Mouse (Mus musculus): ENCODE measurements at regions not wholly inside any gene's neighbourhood (a gene's known extent, or its start where the extent isn't known, plus 50 kb on each side); places are given as distances from the start of the nearest gene placed in this dataset.

GRCm38 (mm10) chr11:112976914-112977785 lies 195.1 kb downstream of the Sox9 start:
- DNase-seq (ENCODE audit: low spot score in 2 of 2): no peak

GRCm38 (mm10) chr11:112978884-112979283 lies 196.9 kb downstream of the Sox9 start:
- no peak for DNase-seq (ENCODE audit: low spot score in 2 of 2)

- no peak for DNase-seq (ENCODE audit: low spot score in 2 of 2)
Observed at GRCm38 (mm10) chr11:112979413-112979812, 197.4 kb downstream of the Sox9 start.

- no peak for DNase-seq (ENCODE audit: low spot score in 2 of 2)
Observed at GRCm38 (mm10) chr11:112982165-112982801, 200.3 kb downstream of the Sox9 start.

GRCm38 (mm10) chr11:112982802-112983591 lies 201.0 kb downstream of the Sox9 start:
- DNase-seq (ENCODE audit: low spot score in 2 of 2): no peak

- DNase-seq (ENCODE audit: low spot score in 2 of 2): no peak
Observed at GRCm38 (mm10) chr11:112986029-112986573, 204.1 kb downstream of the Sox9 start.

- no peak for DNase-seq (ENCODE audit: low spot score in 2 of 2)
Observed at GRCm38 (mm10) chr11:112987782-112988181, 205.8 kb downstream of the Sox9 start.

GRCm38 (mm10) chr11:112988900-112989299 lies 206.9 kb downstream of the Sox9 start:
- DNase-seq (ENCODE audit: low spot score in 2 of 2): no peak

- DNase-seq (ENCODE audit: low spot score in 2 of 2): no peak
Observed at GRCm38 (mm10) chr11:112989981-112990512, 208.0 kb downstream of the Sox9 start.

- no peak for DNase-seq (ENCODE audit: low spot score in 2 of 2)
Observed at GRCm38 (mm10) chr11:112990751-112991150, 208.7 kb downstream of the Sox9 start.

- no peak for DNase-seq (ENCODE audit: low spot score in 2 of 2)
Observed at GRCm38 (mm10) chr11:112991862-112992261, 209.8 kb downstream of the Sox9 start.

GRCm38 (mm10) chr11:112998777-112999583 lies 217.0 kb downstream of the Sox9 start:
- no peak for DNase-seq (ENCODE audit: low spot score in 2 of 2)

GRCm38 (mm10) chr11:113001071-113001470 lies 219.0 kb downstream of the Sox9 start:
- DNase-seq (ENCODE audit: low spot score in 2 of 2): no peak

GRCm38 (mm10) chr11:113005895-113006294 lies 223.9 kb downstream of the Sox9 start:
- DNase-seq (ENCODE audit: low spot score in 2 of 2): no peak

- DNase-seq (ENCODE audit: low spot score in 2 of 2): peak in 1 of 2 experiments; percentile 33
Observed at GRCm38 (mm10) chr11:113008521-113008920, 226.5 kb downstream of the Sox9 start.

GRCm38 (mm10) chr11:113009376-113009775 lies 227.4 kb downstream of the Sox9 start:
- no peak for DNase-seq (ENCODE audit: low spot score in 2 of 2)

GRCm38 (mm10) chr11:113010906-113011305 lies 228.9 kb downstream of the Sox9 start:
- no peak for DNase-seq (ENCODE audit: low spot score in 2 of 2)

- DNase-seq (ENCODE audit: low spot score in 2 of 2): no peak
Observed at GRCm38 (mm10) chr11:113014186-113015010, 232.4 kb downstream of the Sox9 start.

- DNase-seq (ENCODE audit: low spot score in 2 of 2): no peak
Observed at GRCm38 (mm10) chr11:113015686-113016304, 233.8 kb downstream of the Sox9 start.

Data from adrenal gland, adult 18-20 months (tissue).